In genomic region chr2:166826491-166827224, GRCm38 (mm10) we compare ENCODE assay signal across 29 mouse cellular contexts. TPM values are rescaled to one million over a fixed set of nuclear protein-coding genes. Genes with fewer than 3 reads are reported as not detected.
DNase-seq lines count a peak whose midpoint lies in the region; ATAC-seq and TF ChIP-seq lines count a peak whose summit lies in the region.
"Had no signal": no experiment of that assay in that cellular context is flagged by ENCODE, and none has a peak within 500 bp of the region (broad histone marks: within the 10 kb centered on the region; RNA-seq: fewer than 3 reads in every experiment).

No protein-coding gene starts in this region.

- TF ChIP-seq POLR2A in bone marrow, adult 2 months (IDR thresholded peaks at IDR 0.05; ENCODE audit: borderline replicate concordance, control insufficient read depth, low read depth, low read length): no peak

- DNase-seq in thymus, postnatal 14 days: peak; percentile 21
- no peak for DNase-seq in thymus, postnatal 10 days (ENCODE audit: low spot score in 2 of 2)
- DNase-seq in spleen, postnatal 4 days (ENCODE audit: low spot score in 2 of 2): peak; percentile 43 to 69
- no peak for DNase-seq in lung, postnatal 10 days
- no peak for DNase-seq in layer of hippocampus, postnatal 25 days (ENCODE audit: extremely low spot score in 1 of 2, low spot score in 1 of 2)
- DNase-seq: adrenal gland, postnatal 25 days; cerebellum, adult 11 months; cerebellum, adult 9-11 months; embryo, embryonic 11 days; gastrocnemius, adult 2 months; kidney, adult 9 months; kidney, postnatal 14 days; layer of hippocampus, postnatal 36 days; midbrain, embryonic 14.5 days; retina, postnatal 1 day; right cerebral cortex, postnatal 25 days had no signal

- H3K4me1 ChIP-seq in bone marrow, adult 2 months (ENCODE audit: control insufficient read depth, insufficient read depth, low read length): peaks cover 23% of the 10 kb centered on the region
- H3K4me1 ChIP-seq: embryonic facial prominence, embryonic 13.5 days; forebrain, embryonic 13.5 days; neural tube, embryonic 12.5 days had no signal

- TF ChIP-seq CTCF in bone marrow, adult 2 months (IDR thresholded peaks at IDR 0.05; ENCODE audit: control insufficient read depth, insufficient read depth, low read length): no peak

- peak overlapping the region; percentile 49 for H3K27ac ChIP-seq in bone marrow, adult 2 months (ENCODE audit: control insufficient read depth, insufficient read depth, low read depth, low read length, poor library complexity)
- H3K27ac ChIP-seq: embryonic facial prominence, embryonic 13.5 days; forebrain, embryonic 13.5 days; gastrocnemius, adult 2 months; heart, embryonic 15.5 days; hindbrain, embryonic 10.5 days; intestine, embryonic 15.5 days; neural tube, embryonic 12.5 days had no signal

- ATAC-seq in megakaryocyte, adult 5-6 weeks (ENCODE audit: poor library complexity, severe bottlenecking): peak; percentile 77
- no peak for ATAC-seq in frontal cortex, adult (ENCODE audit: low TSS enrichment)
- ATAC-seq: forebrain, embryonic 13.5 days; hindbrain, embryonic 16.5 days; intestine, embryonic 15.5 days; lung, postnatal 0 days had no signal

- no peak overlapping the region for H3K4me3 ChIP-seq in bone marrow, adult 2 months (replicated peaks; ENCODE audit: control insufficient read depth, low read depth, low read length)
- H3K4me3 ChIP-seq: embryonic facial prominence, embryonic 13.5 days; erythroblast, embryonic 14.5 days; forebrain, embryonic 13.5 days; gastrocnemius, adult 2 months; heart, embryonic 15.5 days; hindbrain, embryonic 10.5 days; intestine, embryonic 15.5 days; megakaryocyte, embryonic 14.5 days; neural tube, embryonic 12.5 days had no signal

- WGBS in bone marrow, adult 2 months: 37% methylated on average over 8 of the region's 8 CpGs

RNA-seq across cellular contexts. Expression of gene Arfgef2, which starts 21.3 kb away (rescaled TPM):
- 5.4 and 18.3 TPM in 2 replicates for polyA plus RNA-seq in bone marrow, adult 2 months (2011; ENCODE audit: insufficient read depth, insufficient read length, low replicate concordance, missing spikeins)
- total RNA-seq in megakaryocyte, adult 5-6 weeks (2015): 13.0 and 13.9 TPM in 2 replicates
- 11.5 and 18.7 TPM in 2 replicates for total RNA-seq in megakaryocyte, adult 5-6 weeks (2017)
- total RNA-seq in layer of hippocampus, postnatal 25 days (2021): 10 to 100 TPM; 45.7 to 48.5 TPM

RNA-seq across cellular contexts. Expression of gene Trp53rkb, which starts 34.3 kb away (rescaled TPM):
- 2.6 and 6.6 TPM in 2 replicates for polyA plus RNA-seq in bone marrow, adult 2 months (2011; ENCODE audit: insufficient read depth, insufficient read length, low replicate concordance, missing spikeins)
- total RNA-seq in megakaryocyte, adult 5-6 weeks (2015): 2.1 and 4.5 TPM in 2 replicates
- 1.5 and 2.0 TPM in 2 replicates for total RNA-seq in megakaryocyte, adult 5-6 weeks (2017)
- 1 to 10 TPM; 4.4 to 7.3 TPM for total RNA-seq in layer of hippocampus, postnatal 25 days (2021)

Comparison
In these comparisons a context has a peak if more than half of its experiments do, and no peak if none do; other contexts are left out.
1. DNase-seq: peak in thymus, postnatal 14 days (single experiment) and spleen, postnatal 4 days (2 of 2); none in thymus, postnatal 10 days (0 of 2), lung, postnatal 10 days (single experiment) and layer of hippocampus, postnatal 25 days (0 of 2).